10 mouse cellular contexts compared by ENCODE assay signal in the genomic region with DNA sequence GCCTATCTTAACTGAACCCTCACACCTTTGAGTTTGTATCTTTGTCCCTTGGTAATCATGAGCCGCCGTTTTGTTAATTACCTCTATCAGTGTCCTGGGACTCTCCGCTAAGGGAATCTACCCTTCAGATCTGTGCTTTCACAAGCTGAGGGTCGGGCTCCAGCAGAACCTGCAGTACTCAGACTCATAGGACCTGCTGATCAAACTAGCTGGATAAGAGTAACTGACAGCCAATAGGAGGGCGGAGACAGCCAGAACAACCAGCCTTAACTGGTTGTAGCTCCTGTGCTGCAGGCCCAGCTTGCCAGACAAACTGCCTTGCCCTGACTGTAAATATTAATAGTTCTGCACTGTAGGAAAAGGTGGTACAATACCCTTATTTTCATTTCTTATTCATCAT.
A peak's percentile ranks its signal among the peaks of the same experiment; 100 is the strongest.
DNase-seq lines count a peak whose midpoint lies in the region; ATAC-seq and TF ChIP-seq lines count a peak whose summit lies in the region.
"Had no signal": no experiment of that assay in that cellular context is flagged by ENCODE, and none has a peak within 500 bp of the region (broad histone marks: within the 10 kb centered on the region; RNA-seq: fewer than 3 reads in every experiment).

No protein-coding gene starts in this region.

- peaks cover 59% of the 10 kb centered on the region for H3K4me1 ChIP-seq in forebrain, postnatal 0 days (ENCODE audit: insufficient read depth)
- peaks cover 72% of the 10 kb centered on the region for H3K4me1 ChIP-seq in hindbrain, embryonic 15.5 days (replicated peaks)
- peaks cover 90% of the 10 kb centered on the region for H3K4me1 ChIP-seq in midbrain, embryonic 12.5 days

- DNase-seq in kidney, adult 11 months = peak; percentile 25
- DNase-seq in kidney, postnatal 14 days = no peak
- DNase-seq in forebrain, postnatal 0 days = peak; percentile 41
- no peak for DNase-seq in right cerebral cortex, postnatal 36 days (ENCODE audit: low spot score in 2 of 2)
- DNase-seq in gastrocnemius, postnatal 25 days = no peak
- DNase-seq in B cell, adult 2 months = no peak

- H3K9me3 ChIP-seq in forebrain, postnatal 0 days (ENCODE audit: low read length) = no peaks in the 10 kb centered on the region
- H3K9me3 ChIP-seq in hindbrain, embryonic 15.5 days = no peaks in the 10 kb centered on the region
- no peaks in the 10 kb centered on the region for H3K9me3 ChIP-seq in midbrain, embryonic 12.5 days

- TF ChIP-seq CTCF in forebrain, postnatal 0 days (IDR thresholded peaks at IDR 0.05; ENCODE audit: low read depth) = no peak

- no peaks in the 10 kb centered on the region for H3K27me3 ChIP-seq in forebrain, postnatal 0 days (ENCODE audit: insufficient read depth, low read length)
- H3K27me3 ChIP-seq in hindbrain, embryonic 15.5 days = no peaks in the 10 kb centered on the region
- H3K27me3 ChIP-seq in midbrain, embryonic 12.5 days = no peaks in the 10 kb centered on the region

- H3K36me3 ChIP-seq in forebrain, postnatal 0 days (ENCODE audit: insufficient read depth) = no peaks in the 10 kb centered on the region
- no peaks in the 10 kb centered on the region for H3K36me3 ChIP-seq in hindbrain, embryonic 15.5 days
- H3K36me3 ChIP-seq in midbrain, embryonic 12.5 days = peaks cover 6% of the 10 kb centered on the region; the same call in 1 of the 2 replicates

- WGBS in forebrain, postnatal 0 days = 46% methylated on average over 5 of the region's 5 CpGs
- WGBS in hindbrain, embryonic 15.5 days = 45% methylated on average over 5 of the region's 5 CpGs
- 51% methylated on average over 5 of the region's 5 CpGs for WGBS in midbrain, embryonic 12.5 days

- peak; percentile 21; the same call in 1 of the 2 replicates for ATAC-seq in forebrain, postnatal 0 days
- ATAC-seq in hindbrain, embryonic 15.5 days (ENCODE audit: low FRiP score, low read depth) = no peak
- ATAC-seq in midbrain, embryonic 12.5 days (ENCODE audit: low FRiP score, low read depth) = no peak
- ATAC-seq: Patski had no signal

- no peak overlapping the region for H3K4me2 ChIP-seq in forebrain, postnatal 0 days (ENCODE audit: low read depth)
- no peak overlapping the region for H3K4me2 ChIP-seq in hindbrain, embryonic 15.5 days
- H3K4me2 ChIP-seq in midbrain, embryonic 12.5 days (replicated peaks) = peak overlapping the region; percentile 15

- H3K27ac ChIP-seq in forebrain, postnatal 0 days (ENCODE audit: low read depth, low read length) = peak overlapping the region; percentile 31
- H3K27ac ChIP-seq in hindbrain, embryonic 15.5 days (replicated peaks) = peak overlapping the region; percentile 17; the same call in 1 of the 2 replicates
- peak overlapping the region; percentile 82 for H3K27ac ChIP-seq in midbrain, embryonic 12.5 days (replicated peaks)
- H3K27ac ChIP-seq: macrophage had no signal

- H3K4me3 ChIP-seq in forebrain, postnatal 0 days (ENCODE audit: low read depth, low read length) = no peak overlapping the region
- no peak overlapping the region for H3K4me3 ChIP-seq in hindbrain, embryonic 15.5 days
- H3K4me3 ChIP-seq in midbrain, embryonic 12.5 days = no peak overlapping the region

- H3K9ac ChIP-seq in forebrain, postnatal 0 days = no peak overlapping the region
- no peak overlapping the region for H3K9ac ChIP-seq in hindbrain, embryonic 15.5 days
- no peak overlapping the region for H3K9ac ChIP-seq in midbrain, embryonic 12.5 days (replicated peaks)

Comparison
In these comparisons a context has a peak if more than half of its experiments do, and no peak if none do; other contexts are left out.
1. DNase-seq: peak in kidney, adult 11 months (single experiment) and forebrain, postnatal 0 days (single experiment); none in kidney, postnatal 14 days (single experiment), right cerebral cortex, postnatal 36 days (0 of 2), gastrocnemius, postnatal 25 days (single experiment) and B cell, adult 2 months (0 of 2).
2. H3K27ac ChIP-seq: peak in every context shown above with its lines; median percentile 82 in midbrain, embryonic 12.5 days; 31 in forebrain, postnatal 0 days; 17 in hindbrain, embryonic 15.5 days.